16 mouse cellular contexts compared by ENCODE assay signal in the genomic region with DNA sequence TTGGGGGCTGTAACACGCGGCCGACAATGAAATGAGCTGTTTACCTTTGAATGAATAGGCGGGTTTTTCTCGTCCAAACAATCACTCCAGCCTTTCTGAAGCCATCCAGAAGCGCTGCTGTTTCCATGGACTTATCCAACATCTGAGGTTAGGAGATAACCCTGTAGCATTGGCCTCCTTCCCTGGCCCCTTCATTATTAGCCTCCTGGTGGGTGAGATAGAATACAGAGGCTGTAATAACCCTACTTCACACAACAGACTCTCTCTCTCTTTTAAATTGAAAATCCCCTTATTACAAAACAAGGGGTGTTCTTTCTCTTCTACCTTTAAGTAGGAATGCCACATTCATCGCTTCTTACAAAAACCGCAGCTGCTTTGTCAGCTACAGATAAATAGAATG.
A peak's percentile ranks its signal among the peaks of the same experiment; 100 is the strongest.
DNase-seq lines count a peak whose midpoint lies in the region; ATAC-seq and TF ChIP-seq lines count a peak whose summit lies in the region.
"Had no signal": no experiment of that assay in that cellular context is flagged by ENCODE, and none has a peak within 500 bp of the region (broad histone marks: within the 10 kb centered on the region; RNA-seq: fewer than 3 reads in every experiment).

No protein-coding gene starts in this region.

- peak; percentile 87 for DNase-seq in brain, embryonic 14.5 days (ENCODE audit: low read depth)
- DNase-seq in forebrain, embryonic 14.5 days (ENCODE audit: low spot score), result peak; percentile 70
- no peak for DNase-seq in c-Kit-positive CD71-positive TER-119-positive erythroid progenitor cells, embryonic 14.5 days (ENCODE audit: low spot score)
- DNase-seq in stomach, postnatal 0 days (ENCODE audit: low spot score), result no peak
- DNase-seq in frontal cortex, postnatal 10 days (ENCODE audit: low spot score in 2 of 2), result no peak
- DNase-seq: adrenal gland, postnatal 25 days; B cell, adult 2 months; cerebellum, adult 8-10 months; gastrocnemius, postnatal 14 days; kidney, adult 8-10 months; kidney, postnatal 4 days; liver; liver, postnatal 0 days had no signal

- no peaks in the 10 kb centered on the region for H3K9me3 ChIP-seq in forebrain, embryonic 14.5 days (replicated peaks; ENCODE audit: control insufficient read depth, low read length)
- H3K9me3 ChIP-seq in hindbrain, embryonic 15.5 days, result no peaks in the 10 kb centered on the region
- H3K9me3 ChIP-seq in midbrain, embryonic 15.5 days, result no peaks in the 10 kb centered on the region
- H3K9me3 ChIP-seq in stomach, postnatal 0 days (ENCODE audit: control insufficient read depth, low read length), result no peaks in the 10 kb centered on the region
- H3K9me3 ChIP-seq: embryonic facial prominence, embryonic 15.5 days had no signal

- TF ChIP-seq POLR2A in brain, embryonic 14.5 days (IDR thresholded peaks at IDR 0.05; ENCODE audit: borderline replicate concordance, extremely low read depth, insufficient read depth, insufficient read length, poor library complexity, severe bottlenecking), result no peak

- no peak for TF ChIP-seq EP300 in stomach, postnatal 0 days (optimal IDR thresholded peaks at IDR 0.05)

- H3K4me2 ChIP-seq in forebrain, embryonic 14.5 days (ENCODE audit: low read length), result 0 out of 2 replicates have a peak overlapping the region, but pooled peaks have one; percentile 12
- no peak overlapping the region for H3K4me2 ChIP-seq in hindbrain, embryonic 15.5 days
- no peak overlapping the region for H3K4me2 ChIP-seq in midbrain, embryonic 15.5 days
- no peak overlapping the region for H3K4me2 ChIP-seq in stomach, postnatal 0 days (replicated peaks; ENCODE audit: low read depth)
- H3K4me2 ChIP-seq: embryonic facial prominence, embryonic 15.5 days had no signal

- 4% methylated on average over 8 of the region's 8 CpGs for WGBS in forebrain, embryonic 14.5 days
- 34% methylated on average over 8 of the region's 8 CpGs for WGBS in hindbrain, embryonic 15.5 days
- WGBS in midbrain, embryonic 15.5 days, result 11% methylated on average over 8 of the region's 8 CpGs
- 35% methylated on average over 8 of the region's 8 CpGs for WGBS in stomach, postnatal 0 days

- H3K27ac ChIP-seq in forebrain, embryonic 14.5 days (ENCODE audit: low read depth, low read length), result peak overlapping the region; percentile 71
- peak overlapping the region; percentile 76 for H3K27ac ChIP-seq in hindbrain, embryonic 15.5 days (replicated peaks)
- H3K27ac ChIP-seq in midbrain, embryonic 15.5 days, result peak overlapping the region; percentile 78
- no peak overlapping the region for H3K27ac ChIP-seq in stomach, postnatal 0 days (replicated peaks)
- H3K27ac ChIP-seq: embryonic facial prominence, embryonic 15.5 days had no signal

- peaks cover 44% of the 10 kb centered on the region for H3K4me1 ChIP-seq in forebrain, embryonic 14.5 days (ENCODE audit: control insufficient read depth, insufficient read depth, low read length)
- peaks cover 45% of the 10 kb centered on the region for H3K4me1 ChIP-seq in hindbrain, embryonic 15.5 days (replicated peaks)
- H3K4me1 ChIP-seq in midbrain, embryonic 15.5 days, result peaks cover 58% of the 10 kb centered on the region
- no peaks in the 10 kb centered on the region for H3K4me1 ChIP-seq in stomach, postnatal 0 days (replicated peaks; ENCODE audit: control insufficient read depth, insufficient read depth)
- H3K4me1 ChIP-seq: embryonic facial prominence, embryonic 15.5 days had no signal

- peaks cover 7% of the 10 kb centered on the region; the same call in 1 of the 2 replicates for H3K36me3 ChIP-seq in forebrain, embryonic 14.5 days (ENCODE audit: control insufficient read depth, insufficient read depth, low read length)
- H3K36me3 ChIP-seq in hindbrain, embryonic 15.5 days, result 0 out of 2 replicates have a peak, but pooled peaks cover 8% of the 10 kb centered on the region
- peaks cover 6% of the 10 kb centered on the region; the same call in 1 of the 2 replicates for H3K36me3 ChIP-seq in midbrain, embryonic 15.5 days (replicated peaks)
- no peaks in the 10 kb centered on the region for H3K36me3 ChIP-seq in stomach, postnatal 0 days (ENCODE audit: control insufficient read depth, insufficient read depth, low read length)
- H3K36me3 ChIP-seq: embryonic facial prominence, embryonic 15.5 days had no signal

- no peak for TF ChIP-seq CTCF in brain, embryonic 14.5 days (IDR thresholded peaks at IDR 0.05; ENCODE audit: borderline replicate concordance, extremely low read depth, insufficient read depth, insufficient read length)
- TF ChIP-seq CTCF in stomach, postnatal 0 days (IDR thresholded peaks at IDR 0.05; ENCODE audit: low read depth), result no peak

- H3K4me3 ChIP-seq in forebrain, embryonic 14.5 days (ENCODE audit: low read depth, low read length), result no peak overlapping the region
- H3K4me3 ChIP-seq in hindbrain, embryonic 15.5 days, result no peak overlapping the region
- no peak overlapping the region for H3K4me3 ChIP-seq in midbrain, embryonic 15.5 days
- H3K4me3 ChIP-seq in stomach, postnatal 0 days (ENCODE audit: low read depth, low read length), result no peak overlapping the region
- H3K4me3 ChIP-seq: embryonic facial prominence, embryonic 15.5 days had no signal

- no peak overlapping the region for H3K9ac ChIP-seq in forebrain, embryonic 14.5 days (ENCODE audit: low read length)
- no peak overlapping the region for H3K9ac ChIP-seq in hindbrain, embryonic 15.5 days
- H3K9ac ChIP-seq in midbrain, embryonic 15.5 days, result no peak overlapping the region
- no peak overlapping the region for H3K9ac ChIP-seq in stomach, postnatal 0 days (ENCODE audit: low read length)
- H3K9ac ChIP-seq: embryonic facial prominence, embryonic 15.5 days; liver, postnatal 0 days had no signal

- H3K27me3 ChIP-seq in forebrain, embryonic 14.5 days (replicated peaks; ENCODE audit: control insufficient read depth, insufficient read depth, low read length), result no peaks in the 10 kb centered on the region
- H3K27me3 ChIP-seq in hindbrain, embryonic 15.5 days, result no peaks in the 10 kb centered on the region
- no peaks in the 10 kb centered on the region for H3K27me3 ChIP-seq in midbrain, embryonic 15.5 days (replicated peaks)
- no peaks in the 10 kb centered on the region for H3K27me3 ChIP-seq in stomach, postnatal 0 days (ENCODE audit: control insufficient read depth, insufficient read depth, low read length)
- H3K27me3 ChIP-seq: embryonic facial prominence, embryonic 15.5 days had no signal

- peak; percentile 40; the same call in 1 of the 2 replicates for ATAC-seq in forebrain, embryonic 14.5 days
- no peak for ATAC-seq in hindbrain, embryonic 15.5 days (ENCODE audit: low FRiP score, low read depth)
- no peak for ATAC-seq in midbrain, embryonic 15.5 days (replicated peaks)
- no peak for ATAC-seq in stomach, postnatal 0 days (ENCODE audit: low FRiP score, low TSS enrichment)
- ATAC-seq: liver, postnatal 0 days had no signal

Comparison
In these comparisons a context has a peak if more than half of its experiments do, and no peak if none do; other contexts are left out.
1. DNase-seq: peak in brain, embryonic 14.5 days (single experiment) and forebrain, embryonic 14.5 days (single experiment); none in c-Kit-positive CD71-positive TER-119-positive erythroid progenitor cells, embryonic 14.5 days (single experiment), stomach, postnatal 0 days (single experiment) and frontal cortex, postnatal 10 days (0 of 2).